Mouse (Mus musculus): ENCODE results near the gene Ppp1r9b. TPM values are rescaled to one million over a fixed set of nuclear protein-coding genes. Genes with fewer than 3 reads are reported as not detected.
A peak's percentile ranks its signal among the peaks of the same experiment; 100 is the strongest.

Ppp1r9b gene
- total RNA-seq, 2 experiments from 2014 or later = 108 to 113 TPM

DNA sequence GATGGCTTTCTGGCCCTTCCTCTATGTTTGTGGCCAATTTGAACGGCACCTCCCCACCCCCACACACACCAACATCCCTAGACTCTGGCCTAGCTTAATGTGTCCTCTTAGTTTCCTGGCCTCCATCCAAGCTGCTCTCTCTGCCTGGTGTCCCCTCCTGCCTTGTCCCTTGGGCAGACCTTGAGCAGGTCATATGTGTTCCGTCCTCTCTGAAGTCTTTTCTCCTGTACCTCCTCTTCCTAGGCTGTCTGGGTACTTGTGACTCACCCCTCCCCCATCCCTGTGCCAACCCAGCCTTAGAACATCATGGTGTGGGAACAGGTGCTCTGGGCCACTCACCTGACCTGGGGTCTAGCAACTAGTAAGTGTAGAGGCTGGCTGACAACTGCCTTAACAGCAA, 15.9 kb upstream of the Ppp1r9b start:
- no peak for DNase-seq (ENCODE audit: low spot score in 2 of 2)

DNA sequence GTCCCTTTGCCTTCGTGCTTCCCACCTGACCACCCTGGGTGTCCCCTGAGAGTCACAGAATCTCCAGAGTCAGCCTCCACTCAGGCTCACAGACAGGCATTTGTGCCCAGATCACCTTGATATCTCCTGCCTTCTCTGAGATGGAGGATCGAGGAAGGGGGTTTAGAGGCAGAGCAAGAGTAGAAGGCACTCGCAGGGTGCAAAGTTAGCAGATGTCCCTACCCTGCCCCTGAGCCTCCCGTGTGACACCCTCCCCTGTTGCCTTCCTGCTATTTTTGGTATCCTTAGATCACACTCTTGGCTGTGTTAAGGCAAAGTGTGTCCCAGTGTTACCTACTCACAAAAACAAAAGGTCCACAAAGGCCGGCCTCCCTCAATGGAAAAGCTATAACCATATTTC, 14.6 kb upstream of the Ppp1r9b start, which contains the start of gene Sgca:
Gene Sgca (minus strand): TSS at position 129 of the 400 bp plus-strand sequence.
- no peak for DNase-seq (ENCODE audit: low spot score in 2 of 2)

DNA sequence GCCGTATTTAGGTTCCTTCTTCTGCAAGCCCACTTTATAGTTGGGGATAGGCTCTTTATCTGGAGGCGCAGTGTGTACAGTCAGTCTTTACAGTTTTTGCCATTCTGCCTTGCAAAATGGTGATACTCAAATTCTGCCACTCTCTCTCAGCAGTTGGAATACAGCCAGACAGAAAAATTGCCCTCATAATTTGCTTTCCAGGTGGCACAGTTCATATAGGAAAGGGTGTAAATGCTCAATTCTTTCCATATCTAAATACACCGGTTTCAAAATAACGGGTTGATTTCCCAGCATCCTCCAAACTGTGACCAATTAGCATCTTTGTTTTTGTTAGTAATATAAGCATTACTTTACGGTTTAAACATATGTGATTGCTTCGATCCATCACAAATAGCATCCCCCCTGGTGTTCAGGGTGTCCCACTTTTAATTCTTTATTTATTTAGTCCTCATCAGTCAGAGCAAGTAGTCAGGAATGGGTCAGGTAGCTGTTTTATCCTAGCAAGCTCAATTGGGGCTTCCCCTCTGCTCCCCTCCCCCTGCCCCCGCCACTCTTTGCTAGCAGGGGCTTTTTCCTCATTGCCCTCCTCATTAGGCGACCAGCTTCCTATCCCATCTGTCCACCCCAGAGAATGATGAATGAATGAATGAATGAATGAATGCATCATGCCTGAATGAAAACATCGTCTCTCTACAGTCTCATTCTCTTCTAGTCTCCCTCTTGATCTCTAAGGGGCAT, 12.5 kb upstream of the Ppp1r9b start:
- no peak for DNase-seq (ENCODE audit: low spot score in 2 of 2)

DNA sequence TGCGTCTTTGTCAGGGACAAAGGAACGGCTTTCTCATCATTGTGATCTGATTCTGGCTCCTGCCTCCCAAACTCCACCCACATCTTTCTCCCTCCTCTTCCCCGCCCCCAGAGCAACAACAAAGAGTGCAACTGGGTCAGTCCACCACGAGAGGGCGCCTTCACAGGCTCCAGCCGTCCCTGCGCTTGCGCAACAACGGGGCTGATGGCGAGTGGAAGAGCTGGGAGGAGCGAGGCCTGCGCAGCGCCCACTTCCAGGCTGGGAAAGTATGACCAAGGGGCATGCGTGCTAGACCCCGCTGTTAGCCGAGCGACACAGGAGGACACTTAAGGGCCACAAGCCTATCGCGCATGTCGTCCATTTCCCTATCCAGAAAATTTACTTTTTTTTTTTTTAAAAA, 11.9 kb upstream of the Ppp1r9b start:
- peak; percentile 88 to 98 for DNase-seq (ENCODE audit: low spot score in 2 of 2)

DNA sequence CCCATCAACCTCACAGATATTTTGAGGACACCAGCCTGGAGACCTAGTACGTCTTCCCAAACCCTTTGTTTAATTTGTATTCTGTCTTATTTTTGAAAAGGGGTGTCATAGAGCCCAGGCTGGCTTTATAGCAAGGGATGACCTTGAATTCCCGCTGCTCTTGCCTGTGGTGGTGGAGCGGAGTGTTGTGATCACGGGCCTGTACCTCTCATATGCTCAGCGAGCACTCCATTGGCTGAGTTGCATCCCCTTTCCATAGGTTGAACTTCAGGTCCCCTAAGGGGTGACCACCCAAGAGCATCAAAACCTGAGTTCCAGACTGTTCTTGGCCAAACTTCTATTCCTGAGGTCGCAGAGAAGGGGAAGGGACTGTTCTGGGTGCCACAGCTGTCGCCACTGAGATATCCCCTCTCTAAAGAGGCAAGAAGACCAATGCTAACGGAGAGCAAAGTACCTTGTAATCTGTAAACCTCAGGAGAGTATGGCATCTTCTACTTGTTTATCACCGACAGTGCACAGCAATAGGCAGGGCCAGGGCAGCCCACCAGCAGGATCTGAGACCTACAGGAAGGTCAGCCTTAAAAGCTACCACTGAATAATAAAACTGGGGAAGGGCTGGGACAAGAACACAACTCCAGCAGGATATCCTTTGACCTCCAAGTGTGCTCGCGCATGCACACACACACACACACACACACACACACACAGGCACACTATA, 11.2 kb upstream of the Ppp1r9b start:
- no peak for DNase-seq (ENCODE audit: low spot score in 2 of 2)

DNA sequence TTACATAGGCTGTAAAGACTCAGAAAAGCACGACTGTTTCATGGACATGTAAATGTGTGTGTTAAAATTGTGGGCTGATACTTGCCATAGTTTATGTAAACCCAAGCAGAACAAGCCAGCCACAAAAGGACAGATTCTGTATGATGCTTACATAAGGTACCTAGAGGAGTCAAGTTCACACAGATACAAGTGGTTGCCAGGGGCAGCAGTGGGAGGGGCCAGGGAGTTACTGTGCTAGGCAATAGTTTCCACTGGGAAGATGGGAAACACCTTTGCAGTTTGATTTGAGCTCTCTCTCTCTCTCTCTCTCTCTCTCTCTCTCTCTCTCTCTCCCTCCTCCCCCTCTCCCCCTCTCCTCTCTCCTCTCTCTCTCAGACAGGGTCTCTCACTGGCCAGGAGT, 5.7 kb upstream of the Ppp1r9b start:
- DNase-seq (ENCODE audit: low spot score in 2 of 2) = no peak

DNA sequence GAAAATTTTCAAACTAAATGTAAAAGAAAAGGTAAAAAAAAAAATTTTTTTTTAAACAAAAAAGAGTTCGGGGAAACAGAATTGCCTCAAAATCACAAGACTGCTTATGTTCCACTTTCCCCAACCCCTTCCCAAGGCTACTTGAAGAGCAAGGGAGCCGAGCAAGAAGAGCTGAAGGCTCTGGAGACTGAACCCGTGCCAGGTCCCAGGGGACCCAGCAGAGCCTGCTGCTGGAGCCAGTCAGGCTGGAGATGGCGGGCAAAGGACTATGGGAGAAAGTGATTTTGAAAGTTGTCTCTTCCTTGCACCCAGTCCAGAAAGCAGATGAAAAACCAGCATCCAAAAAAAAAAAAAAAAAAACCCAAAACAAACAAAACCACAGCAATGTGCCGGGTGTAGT, 5.0 kb upstream of the Ppp1r9b start:
- DNase-seq (ENCODE audit: low spot score in 2 of 2) = no peak

DNA sequence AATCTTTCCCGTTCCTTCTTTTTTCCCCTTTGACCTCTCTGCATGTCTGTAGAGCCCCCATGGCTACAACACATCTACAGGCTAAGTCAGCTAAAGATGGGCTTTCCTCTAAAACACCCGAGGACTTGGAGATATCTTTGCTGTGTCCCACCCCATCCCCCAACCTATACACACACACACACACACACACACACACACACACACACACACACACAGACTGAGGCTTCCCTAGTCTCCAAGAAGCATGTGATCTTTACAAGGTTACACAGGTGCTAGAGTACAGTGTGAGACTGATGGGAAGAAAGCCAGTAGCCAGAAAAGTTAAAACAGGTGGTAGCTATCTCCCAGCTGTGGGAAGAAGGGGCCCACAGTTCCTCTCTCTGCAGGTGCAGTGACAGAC, 4.4 kb upstream of the Ppp1r9b start:
- DNase-seq (ENCODE audit: low spot score in 2 of 2) = no peak

DNA sequence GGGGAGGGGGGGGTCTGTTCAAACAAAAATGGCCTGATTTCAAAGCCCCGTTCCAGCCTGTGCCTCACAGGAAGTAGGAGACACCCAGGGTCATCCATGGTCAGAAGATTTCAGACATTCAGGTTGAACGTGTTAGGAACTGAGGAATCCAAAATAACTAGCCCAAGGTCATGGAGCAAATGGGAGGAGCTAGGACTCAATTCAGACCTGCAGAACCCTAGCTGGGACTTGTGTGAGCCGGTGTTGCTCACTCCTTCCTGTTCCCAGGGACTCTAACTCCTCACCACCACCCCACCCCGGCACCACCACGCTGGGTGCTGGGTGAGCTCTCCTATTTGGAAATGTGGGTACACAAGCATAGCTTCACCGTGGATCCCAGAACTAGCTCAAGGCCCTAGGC, 3.5 kb upstream of the Ppp1r9b start:
- no peak for DNase-seq (ENCODE audit: low spot score in 2 of 2)

DNA sequence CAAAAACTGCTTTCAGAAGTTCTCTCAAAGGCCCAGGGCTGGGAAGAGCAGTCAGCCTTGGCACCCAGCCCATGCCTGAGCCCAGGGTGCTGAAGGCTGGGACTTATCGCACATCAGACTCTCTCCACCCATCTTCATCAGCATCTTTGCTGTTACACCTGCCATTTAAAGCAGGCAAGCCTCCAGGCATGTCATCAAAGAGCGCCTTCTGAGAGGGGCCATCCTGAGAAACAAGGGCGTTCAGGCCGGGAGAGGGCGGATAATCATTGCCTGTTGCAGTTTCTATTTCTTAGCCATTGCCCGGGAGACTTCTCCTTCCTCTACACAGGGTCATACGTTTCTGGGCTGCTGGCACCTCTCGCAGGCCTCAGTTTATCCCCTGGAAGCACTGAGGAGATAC, 3.0 kb upstream of the Ppp1r9b start:
- no peak for DNase-seq (ENCODE audit: low spot score in 2 of 2)

DNA sequence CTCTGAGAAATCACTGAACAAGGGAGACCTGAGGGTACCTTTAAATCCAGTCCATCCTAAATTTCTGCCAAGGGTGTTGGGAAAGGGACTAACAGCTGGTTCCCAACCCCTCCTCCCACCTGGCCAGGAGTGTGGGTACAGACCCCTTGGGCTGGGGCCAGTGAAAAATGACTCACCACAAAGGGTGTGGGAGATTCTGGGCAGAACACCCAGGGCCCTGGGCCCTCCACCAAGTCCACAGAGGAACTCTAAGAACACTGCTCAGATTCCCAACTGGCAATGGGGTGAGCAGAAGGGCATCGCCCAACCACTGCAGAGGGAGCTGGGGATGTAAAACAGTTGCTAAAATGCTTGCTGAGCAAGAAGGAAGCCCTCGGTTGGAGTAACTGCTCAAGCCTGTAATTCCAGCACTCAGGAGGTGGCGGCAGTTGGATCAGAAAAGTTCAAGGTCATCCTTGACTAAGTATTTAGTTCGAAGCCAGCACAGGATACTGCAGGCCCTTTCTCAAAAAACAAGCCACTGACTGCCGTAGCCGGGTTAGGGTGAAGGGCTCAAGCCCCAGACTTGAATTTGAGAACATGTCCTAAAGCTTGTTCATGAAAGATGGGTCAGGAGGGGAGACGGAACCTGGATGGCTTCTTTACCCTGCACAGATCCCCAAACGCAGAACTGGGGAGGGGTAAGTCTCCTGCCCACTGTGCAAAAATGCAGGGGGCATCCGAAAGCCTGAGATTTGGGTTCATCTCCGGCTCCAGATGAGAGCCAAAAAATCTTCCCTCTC, 1.9 kb upstream of the Ppp1r9b start:
- no peak for DNase-seq (ENCODE audit: low spot score in 2 of 2)

DNA sequence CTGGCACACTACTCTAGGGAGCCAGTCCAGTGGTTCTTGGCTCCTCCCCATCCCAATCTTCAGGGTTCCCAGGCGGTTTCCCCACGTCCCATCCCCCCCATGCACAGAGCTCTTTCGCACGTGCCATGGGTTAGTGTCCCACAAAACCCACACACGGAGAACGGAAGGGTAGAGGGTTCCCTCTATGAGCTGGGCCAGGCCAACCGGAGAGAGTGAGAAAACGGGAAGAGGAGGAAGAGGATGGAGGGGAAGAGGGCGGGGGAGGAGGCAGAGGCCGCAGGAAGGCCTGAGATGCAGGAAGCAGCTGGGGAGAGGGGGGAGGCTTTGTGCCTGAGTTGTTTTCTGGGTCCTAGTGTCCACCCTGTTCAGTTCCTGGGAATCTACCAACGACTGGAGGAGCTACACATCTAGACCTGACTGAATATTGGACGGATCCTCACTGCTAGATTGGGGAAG, 1.2 kb upstream of the Ppp1r9b start:
- DNase-seq (ENCODE audit: low spot score in 2 of 2) = peak in 1 of 2 experiments; percentile 53

DNA sequence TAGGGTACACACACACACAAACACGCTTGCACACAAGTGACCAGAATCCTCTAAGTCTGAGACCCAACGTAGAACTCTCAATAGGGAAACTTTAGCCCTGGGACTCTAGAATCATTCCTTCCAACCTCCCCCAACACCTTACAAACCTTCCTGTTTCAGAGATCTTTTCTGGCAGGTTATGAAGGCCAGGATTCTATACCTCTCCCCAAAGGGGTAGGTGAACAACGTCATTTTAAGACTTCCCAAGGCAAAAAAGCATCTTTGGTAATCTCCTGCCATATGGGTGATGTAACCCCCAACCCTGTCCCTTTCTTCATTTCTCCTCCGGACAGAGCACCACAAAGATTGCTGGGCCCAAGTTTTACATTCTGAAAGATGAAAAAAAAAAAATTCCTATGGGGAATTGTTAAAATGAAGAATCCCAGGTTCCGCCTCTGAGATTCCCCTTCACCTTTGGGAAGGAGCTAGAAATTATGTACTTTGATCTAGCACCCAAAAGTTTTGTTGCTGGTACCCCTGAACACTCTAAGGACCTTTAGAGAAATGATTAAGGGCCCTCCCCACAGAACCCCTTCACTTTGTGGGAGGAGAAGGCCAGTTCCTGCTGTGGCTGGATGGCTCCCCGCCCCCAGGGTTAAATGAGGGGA, 610 bp upstream of the Ppp1r9b start:
- no peak for DNase-seq (ENCODE audit: low spot score in 2 of 2)

DNA sequence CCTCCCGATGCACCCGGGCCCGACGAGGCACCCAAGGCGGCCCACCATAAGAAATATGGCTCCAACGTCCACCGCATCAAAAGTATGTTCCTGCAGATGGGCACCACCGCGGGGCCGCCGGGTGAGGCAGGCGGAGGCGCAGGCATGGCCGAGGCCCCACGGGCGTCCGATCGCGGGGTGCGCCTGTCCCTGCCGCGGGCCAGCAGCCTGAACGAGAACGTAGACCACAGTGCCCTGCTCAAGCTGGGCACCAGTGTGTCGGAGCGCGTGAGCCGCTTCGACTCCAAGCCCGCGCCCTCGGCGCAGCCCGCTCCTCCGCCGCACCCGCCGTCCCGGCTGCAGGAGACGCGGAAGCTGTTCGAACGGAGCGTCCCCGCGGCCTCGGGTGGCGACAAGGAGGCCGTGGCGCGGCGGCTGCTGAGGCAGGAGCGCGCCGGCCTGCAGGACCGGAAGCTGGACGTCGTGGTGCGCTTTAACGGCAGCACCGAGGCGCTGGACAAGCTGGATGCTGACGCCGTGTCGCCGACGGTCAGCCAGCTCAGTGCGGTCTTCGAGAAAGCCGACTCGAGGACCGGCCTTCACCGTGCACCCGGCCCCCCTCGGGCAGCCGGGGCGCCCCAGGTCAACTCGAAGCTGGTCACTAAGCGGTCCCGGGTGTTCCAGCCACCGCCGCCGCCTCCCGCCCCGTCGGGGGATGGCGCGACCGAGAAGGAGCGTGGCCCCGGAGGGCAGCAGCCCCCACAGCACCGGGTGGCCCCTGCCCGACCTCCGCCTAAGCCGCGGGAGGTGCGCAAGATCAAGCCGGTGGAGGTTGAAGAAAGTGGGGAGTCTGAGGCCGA, 1.0 kb downstream of the Ppp1r9b start:
- no peak for DNase-seq (ENCODE audit: low spot score in 2 of 2)

DNA sequence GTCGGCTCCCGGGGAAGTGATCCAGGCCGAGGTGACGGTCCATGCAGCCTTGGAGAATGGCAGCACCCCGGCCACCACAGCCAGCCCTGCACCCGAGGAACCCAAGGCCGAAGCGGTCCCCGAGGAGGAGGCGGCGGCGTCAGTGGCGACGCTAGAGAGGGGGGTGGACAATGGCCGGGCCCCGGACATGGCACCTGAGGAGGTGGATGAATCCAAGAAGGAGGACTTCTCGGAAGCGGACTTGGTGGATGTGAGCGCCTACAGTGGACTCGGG, 1.6 kb downstream of the Ppp1r9b start:
- DNase-seq (ENCODE audit: low spot score in 2 of 2) = no peak

DNA sequence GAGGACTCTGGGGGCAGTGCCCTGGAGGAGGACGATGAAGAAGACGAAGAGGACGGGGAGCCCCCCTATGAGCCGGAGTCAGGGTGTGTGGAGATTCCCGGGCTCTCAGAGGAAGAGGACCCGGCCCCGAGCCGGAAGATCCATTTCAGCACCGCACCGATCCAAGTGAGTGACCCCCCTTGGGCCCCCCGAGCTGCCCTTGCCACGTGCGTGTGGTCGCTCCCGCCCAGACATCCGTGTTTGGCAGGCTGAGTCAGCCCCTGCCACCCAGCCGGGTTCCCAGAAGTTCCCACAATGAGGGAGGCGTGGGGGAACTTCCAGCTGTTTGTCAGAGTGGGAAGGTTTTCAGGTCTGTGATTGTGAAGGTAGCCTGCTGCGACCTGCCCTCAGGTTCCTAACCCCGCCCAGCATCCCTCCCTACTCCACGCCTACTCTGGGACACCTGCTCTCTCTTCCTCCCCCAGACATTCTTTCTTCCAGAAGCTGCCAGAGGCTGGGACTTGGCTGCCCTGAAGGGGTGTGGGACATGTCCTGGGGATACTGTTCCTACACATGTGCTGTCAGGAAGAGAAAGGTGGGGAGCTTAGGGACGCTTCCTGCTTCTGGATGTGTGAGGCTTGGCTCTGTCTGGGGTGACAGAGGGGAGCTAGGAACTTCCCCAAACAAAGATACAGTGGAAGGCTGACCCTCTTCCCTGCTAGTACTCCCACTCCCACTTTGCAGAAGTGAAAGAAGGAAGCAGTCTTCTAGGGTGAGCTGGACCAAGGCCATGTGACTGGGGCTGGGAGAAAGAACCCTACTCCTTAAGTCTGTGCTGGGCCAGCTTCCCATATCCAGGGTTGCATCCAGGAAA, 2.1 kb downstream of the Ppp1r9b start:
- no peak for DNase-seq (ENCODE audit: low spot score in 2 of 2)

DNA sequence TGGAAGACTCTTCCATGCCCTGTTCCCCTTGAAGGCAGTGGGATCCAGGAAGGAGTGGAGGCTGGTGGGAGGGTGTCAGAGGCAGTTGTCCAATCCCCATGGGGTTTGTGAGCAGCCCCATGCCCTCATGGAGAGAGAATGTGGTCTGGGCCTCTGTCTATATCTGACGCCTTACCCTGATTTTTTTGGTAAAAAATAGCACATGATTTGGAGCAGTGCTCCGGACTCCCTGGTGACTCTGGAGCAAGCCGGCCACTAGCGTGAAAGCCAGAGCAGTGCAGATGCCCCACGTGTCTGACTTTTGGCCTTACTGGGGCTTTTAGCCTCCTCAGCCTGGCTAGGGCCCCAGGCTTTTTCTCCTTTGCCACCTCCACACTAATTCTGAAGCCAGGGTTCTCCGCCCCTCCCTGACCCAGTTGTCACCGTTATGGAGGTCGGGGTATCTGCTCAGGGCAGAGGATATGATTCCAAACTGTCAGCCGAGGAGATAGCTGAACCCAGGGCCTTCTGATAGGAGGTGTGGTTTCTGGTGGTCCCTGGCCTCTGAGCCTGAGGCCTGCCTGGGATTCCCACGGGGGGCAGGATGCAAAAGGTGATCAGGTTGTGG, 3.5 kb downstream of the Ppp1r9b start:
- no peak for DNase-seq (ENCODE audit: low spot score in 2 of 2)

DNA sequence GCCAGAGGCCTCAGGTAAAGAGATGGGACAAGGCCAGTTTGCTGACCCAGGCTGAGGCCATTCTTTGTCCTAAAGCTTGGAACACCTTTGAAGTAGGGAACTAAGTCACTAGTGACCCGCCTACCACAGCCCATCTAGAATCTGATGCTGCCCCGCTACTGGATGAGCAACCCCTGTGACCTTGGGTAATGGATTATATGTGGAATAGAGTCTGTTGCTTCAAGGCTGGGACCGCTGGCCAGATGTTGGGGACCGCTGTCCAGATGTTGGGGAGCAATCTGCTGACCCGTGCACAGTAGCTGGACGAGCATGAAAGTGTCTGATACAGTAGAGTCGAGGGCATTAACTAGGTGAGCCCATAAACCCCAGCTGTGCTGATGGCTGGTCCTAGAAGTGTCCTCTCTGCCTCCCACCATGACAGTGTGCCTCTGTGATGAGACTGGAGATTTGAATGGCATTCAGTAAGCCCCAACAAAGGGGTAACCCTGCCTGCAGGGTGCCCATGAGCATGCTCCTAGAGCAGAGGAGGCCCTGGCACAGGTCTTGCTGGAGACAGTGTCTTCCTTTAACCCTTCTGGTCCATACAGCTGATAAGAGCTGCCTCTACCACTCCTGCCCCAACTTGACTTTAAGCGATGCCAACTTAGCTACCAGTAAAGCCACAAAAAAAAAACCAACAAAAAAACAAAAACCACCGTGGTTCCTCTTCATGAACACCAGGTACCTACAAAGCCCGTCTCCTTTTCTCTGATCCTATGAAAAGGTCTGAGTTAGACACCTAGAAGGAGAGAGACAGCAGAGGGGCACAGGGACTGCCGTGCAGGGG, 4.3 kb downstream of the Ppp1r9b start:
- no peak for DNase-seq (ENCODE audit: low spot score in 2 of 2)

DNA sequence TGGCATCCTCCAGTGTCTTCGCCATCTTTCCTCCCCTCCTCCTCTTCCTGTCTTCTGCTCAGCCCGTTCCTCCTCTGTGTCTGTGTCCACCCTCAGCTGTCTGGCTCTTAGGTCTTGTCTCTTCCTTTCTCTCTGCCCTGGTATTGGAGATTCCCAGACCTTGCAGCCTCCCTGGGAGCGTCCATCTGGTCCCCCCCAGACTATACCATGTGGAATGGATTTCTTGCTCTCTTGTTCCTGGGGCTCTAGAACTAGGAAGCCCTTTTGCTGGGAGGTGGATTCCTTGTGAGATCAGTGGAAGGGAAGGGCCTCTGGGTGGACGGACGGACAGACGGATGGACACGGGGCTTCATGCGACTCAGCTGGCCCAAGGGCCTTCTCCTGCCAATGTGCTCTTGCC, 5.3 kb downstream of the Ppp1r9b start:
- DNase-seq (ENCODE audit: low spot score in 2 of 2) = no peak

All from adrenal gland, postnatal 4 days (tissue).